Mouse (Mus musculus): ENCODE results near the gene Hist1h4d. TPM values are rescaled to one million over a fixed set of nuclear protein-coding genes. Genes with fewer than 3 reads are reported as not detected.

The Hist1h4d gene
- polyA plus RNA-seq, 1 experiment from 2014 or later = 14.8 TPM

Other genes with a start within 250 kb of the Hist1h4d start
- gene Zfp322a, start 212.4 kb upstream of the Hist1h4d start, polyA plus RNA-seq (2017; shearing (Covaris generic)) = 11.3 TPM
- 14.7 TPM for gene Abt1, start 157.7 kb upstream of the Hist1h4d start, polyA plus RNA-seq (2017; shearing (Covaris generic))
- gene Btn1a1, start 115.7 kb upstream of the Hist1h4d start, polyA plus RNA-seq (2017; shearing (Covaris generic)) = not detected
- not detected for gene Btn2a2, start 92.7 kb upstream of the Hist1h4d start, polyA plus RNA-seq (2017; shearing (Covaris generic))
- gene Hist1h4h, start 50.5 kb upstream of the Hist1h4d start, polyA plus RNA-seq (2017; shearing (Covaris generic)) = 4.7 TPM
- not detected for gene Hist1h2af, start 47.7 kb upstream of the Hist1h4d start, polyA plus RNA-seq (2017; shearing (Covaris generic))
- gene Hist1h3g, start 46.2 kb upstream of the Hist1h4d start, polyA plus RNA-seq (2017; shearing (Covaris generic)) = not detected
- gene Hist1h2bh, start 38.2 kb upstream of the Hist1h4d start, polyA plus RNA-seq (2017; shearing (Covaris generic)) = 0.29 TPM
- gene Hist1h3f, start 37.5 kb upstream of the Hist1h4d start, polyA plus RNA-seq (2017; shearing (Covaris generic)) = 1.1 TPM
- not detected for gene Hist1h4f, start 29.9 kb upstream of the Hist1h4d start, polyA plus RNA-seq (2017; shearing (Covaris generic))
- 0.21 TPM for gene Hist1h1d, start 28.3 kb upstream of the Hist1h4d start, polyA plus RNA-seq (2017; shearing (Covaris generic))
- 2.8 TPM for gene Hist1h3e, start 19.2 kb upstream of the Hist1h4d start, polyA plus RNA-seq (2017; shearing (Covaris generic))
- 1.7 TPM for gene Hist1h2ae, start 10.4 kb upstream of the Hist1h4d start, polyA plus RNA-seq (2017; shearing (Covaris generic))
- gene Hist1h2bg, start 10.2 kb upstream of the Hist1h4d start, polyA plus RNA-seq (2017; shearing (Covaris generic)) = 3.7 TPM
- not detected for gene Hist1h2bf, start 7.4 kb upstream of the Hist1h4d start, polyA plus RNA-seq (2017; shearing (Covaris generic))
- 0.70 TPM for gene Hist1h2ad, start 7.2 kb upstream of the Hist1h4d start, polyA plus RNA-seq (2017; shearing (Covaris generic))
- gene Hist1h3d, start 5.8 kb upstream of the Hist1h4d start, polyA plus RNA-seq (2017; shearing (Covaris generic)) = not detected
- 2.0 TPM for gene Hist1h2be, start 39.5 kb downstream of the Hist1h4d start, polyA plus RNA-seq (2017; shearing (Covaris generic))
- gene Hist1h1e, start 41.0 kb downstream of the Hist1h4d start, polyA plus RNA-seq (2017; shearing (Covaris generic)) = 4.4 TPM
- gene Hist1h2ac, start 102.3 kb downstream of the Hist1h4d start, polyA plus RNA-seq (2017; shearing (Covaris generic)) = 0.29 TPM
- gene Hist1h2bc, start 102.6 kb downstream of the Hist1h4d start, polyA plus RNA-seq (2017; shearing (Covaris generic)) = 10.1 TPM
- not detected for gene Hist1h1t, start 114.2 kb downstream of the Hist1h4d start, polyA plus RNA-seq (2017; shearing (Covaris generic))
- 4.5 TPM for gene Hist1h4c, start 116.9 kb downstream of the Hist1h4d start, polyA plus RNA-seq (2017; shearing (Covaris generic))
- gene Hfe, start 129.3 kb downstream of the Hist1h4d start, polyA plus RNA-seq (2017; shearing (Covaris generic)) = 0.79 TPM
- 34.3 TPM for gene Hist1h1c, start 157.2 kb downstream of the Hist1h4d start, polyA plus RNA-seq (2017; shearing (Covaris generic))
- not detected for gene Hist1h3c, start 164.0 kb downstream of the Hist1h4d start, polyA plus RNA-seq (2017; shearing (Covaris generic))
- gene Hist1h2bb, start 165.1 kb downstream of the Hist1h4d start, polyA plus RNA-seq (2017; shearing (Covaris generic)) = not detected
- gene Hist1h2ab, start 169.5 kb downstream of the Hist1h4d start, polyA plus RNA-seq (2017; shearing (Covaris generic)) = not detected
- gene Hist1h3b, start 170.7 kb downstream of the Hist1h4d start, polyA plus RNA-seq (2017; shearing (Covaris generic)) = not detected
- gene Hist1h4b, start 175.4 kb downstream of the Hist1h4d start, polyA plus RNA-seq (2017; shearing (Covaris generic)) = 6.6 TPM
- not detected for gene Hist1h4a, start 179.6 kb downstream of the Hist1h4d start, polyA plus RNA-seq (2017; shearing (Covaris generic))
- 3.8 TPM for gene Hist1h3a, start 180.8 kb downstream of the Hist1h4d start, polyA plus RNA-seq (2017; shearing (Covaris generic))
- not detected for gene Hist1h1a, start 182.1 kb downstream of the Hist1h4d start, polyA plus RNA-seq (2017; shearing (Covaris generic))
- gene Trim38, start 188.3 kb downstream of the Hist1h4d start, polyA plus RNA-seq (2017; shearing (Covaris generic)) = not detected
- gene Slc17a2, start 225.4 kb downstream of the Hist1h4d start, polyA plus RNA-seq (2017; shearing (Covaris generic)) = not detected

Data from effector memory CD4-positive, alpha-beta T cell, adult 5 months (primary cell).